8 mouse cellular contexts compared by ENCODE assay signal in genomic region chr4:116149812-116150155, GRCm38 (mm10). TPM values are rescaled to one million over a fixed set of nuclear protein-coding genes. Genes with fewer than 3 reads are reported as not detected.
DNase-seq lines count a peak whose midpoint lies in the region; ATAC-seq and TF ChIP-seq lines count a peak whose summit lies in the region.

No protein-coding gene starts in this region.

- peak overlapping the region; percentile 98 for H3K9ac ChIP-seq in heart, embryonic 13.5 days
- peak overlapping the region; percentile 98 for H3K9ac ChIP-seq in heart, embryonic 16.5 days (ENCODE audit: low read length)

- peaks cover 33% of the 10 kb centered on the region for H3K36me3 ChIP-seq in heart, embryonic 13.5 days
- H3K36me3 ChIP-seq in G1E (replicated peaks) (peaks cover 36% of the 10 kb centered on the region), macrophage (ENCODE audit: inconsistent target) (peaks cover 26% of the 10 kb centered on the region)
- H3K36me3 ChIP-seq in heart, embryonic 16.5 days (ENCODE audit: control insufficient read depth, insufficient read depth), result peaks cover 25% of the 10 kb centered on the region

- no peaks in the 10 kb centered on the region for H3K27me3 ChIP-seq in heart, embryonic 13.5 days (replicated peaks)
- H3K27me3 ChIP-seq in G1E (ENCODE audit: insufficient read depth, low read length), result peaks cover 3% of the 10 kb centered on the region
- H3K27me3 ChIP-seq in heart, embryonic 16.5 days (ENCODE audit: control insufficient read depth, insufficient read depth, low read length), result no peaks in the 10 kb centered on the region

- H3K4me2 ChIP-seq in heart, embryonic 13.5 days, result peak overlapping the region; percentile 81
- peak overlapping the region; percentile 83 for H3K4me2 ChIP-seq in heart, embryonic 16.5 days (ENCODE audit: low read depth, low read length)

- DNase-seq in heart, postnatal 10 days, result no peak
- DNase-seq in G1E (ENCODE audit: low spot score), result no peak
- no peak for DNase-seq in adrenal gland, postnatal 25 days
- no peak for DNase-seq in cerebellum, postnatal 25 days
- no peak for DNase-seq in spleen, adult 18-20 months

- peaks cover 7% of the 10 kb centered on the region; the same call in 1 of the 2 replicates for H3K79me2 ChIP-seq in macrophage (ENCODE audit: inconsistent target)

- H3K27ac ChIP-seq in heart, embryonic 13.5 days (replicated peaks), result peak overlapping the region; percentile 91
- peak overlapping the region; percentile 91 for H3K27ac ChIP-seq in heart, embryonic 16.5 days (ENCODE audit: low read length)
- H3K27ac ChIP-seq in macrophage, result peak overlapping the region; percentile 46

- no peak for TF ChIP-seq CTCF in G1E (IDR thresholded peaks at IDR 0.05; ENCODE audit: low read depth, low read length)

- 20% methylated on average over 6 of the region's 6 CpGs for WGBS in heart, embryonic 13.5 days
- WGBS in heart, embryonic 16.5 days, result 25% methylated on average over 6 of the region's 6 CpGs
- 40% methylated on average over 6 of the region's 6 CpGs for WGBS in macrophage (ENCODE audit: missing documents)

- H3K9me3 ChIP-seq in heart, embryonic 13.5 days, result no peaks in the 10 kb centered on the region
- peaks cover 5% of the 10 kb centered on the region for H3K9me3 ChIP-seq in G1E (replicated peaks)
- H3K9me3 ChIP-seq in heart, embryonic 16.5 days (replicated peaks; ENCODE audit: control insufficient read depth, low read length), result 0 out of 2 replicates have a peak, but pooled peaks cover 2% of the 10 kb centered on the region

- H3K4me1 ChIP-seq in heart, embryonic 13.5 days, result peaks cover 21% of the 10 kb centered on the region
- H3K4me1 ChIP-seq in G1E (ENCODE audit: insufficient read depth, low read depth, low read length), result peaks cover 36% of the 10 kb centered on the region
- peaks cover 17% of the 10 kb centered on the region for H3K4me1 ChIP-seq in heart, embryonic 16.5 days (ENCODE audit: control insufficient read depth, insufficient read depth, low read length)

- no peak for ATAC-seq in heart, embryonic 13.5 days (ENCODE audit: extremely low read depth, insufficient number of reproducible peaks, low FRiP score, low TSS enrichment)
- ATAC-seq in G1E (ENCODE audit: extremely low read depth, insufficient number of reproducible peaks, low FRiP score, poor library complexity, severe bottlenecking), result no peak; the same call in 1 of the 2 replicates
- no peak for ATAC-seq in heart, embryonic 16.5 days (replicated peaks; ENCODE audit: extremely low read depth, insufficient read depth, low FRiP score)

- peak overlapping the region; percentile 86 for H3K4me3 ChIP-seq in heart, embryonic 13.5 days
- H3K4me3 ChIP-seq in G1E (ENCODE audit: low read depth, low read length), result peak overlapping the region; percentile 85
- peak overlapping the region; percentile 91 for H3K4me3 ChIP-seq in heart, embryonic 16.5 days (ENCODE audit: low read length)
- peak overlapping the region; percentile 47 for H3K4me3 ChIP-seq in macrophage (ENCODE audit: inconsistent target)

- intact Hi-C loops in heart, postnatal 10 days (cut with DNase I), result no loop called here

RNA-seq across cellular contexts. Expression of gene Lurap1, which starts 1.4 kb away (rescaled TPM):
- polyA plus RNA-seq in heart, embryonic 13.5 days (2015; fragmentation: Nextera tagmentation; extraction: Ambion mirVana), result 1.8 and 2.1 TPM in 2 replicates
- 1 to 10 TPM; 4.6 to 5.1 TPM for total RNA-seq in heart, postnatal 10 days (2021)
- 0.10 and 0.15 TPM in 2 replicates for total RNA-seq in G1E (2014; fragmentation: Nextera tagmentation)
- 0.33 and 0.41 TPM in 2 replicates for total RNA-seq in G1E (2017)
- polyA plus RNA-seq in G1E (2012), result 0.01 TPM in 1 of 2 replicates, not detected in the other
- 2.3 and 2.9 TPM in 2 replicates for polyA plus RNA-seq in heart, embryonic 16.5 days (2015; fragmentation: Nextera tagmentation; extraction: Ambion mirVana)
- total RNA-seq in macrophage (2018; cell fraction: chromatin; rRNA removed), result under 1 TPM in 17 of 26 experiments, not detected in 9; 0.12 to 0.67 (median 0.18) TPM
- under 1 TPM in 19 of 26 experiments, not detected in 7; 0.03 to 0.24 (median 0.09) TPM for total RNA-seq in macrophage (2018; cell fraction: cytosol; rRNA removed)
- under 1 TPM in 18 of 26 experiments, not detected in 8; 0.06 to 0.99 (median 0.16) TPM for total RNA-seq in macrophage (2018; cell fraction: nucleus; rRNA removed)
- polyA plus RNA-seq in macrophage (2018), result 0.09 to 0.10 TPM in 2 of 3 replicates, not detected in the other
- total RNA-seq in adrenal gland, postnatal 25 days (2021), result 7.6 and 8.2 TPM in 2 replicates

RNA-seq across cellular contexts. Expression of gene Tspan1, which starts 17.6 kb away (rescaled TPM):
- 0.22 and 0.45 TPM in 2 replicates for polyA plus RNA-seq in heart, embryonic 13.5 days (2015; fragmentation: Nextera tagmentation; extraction: Ambion mirVana)
- under 1 TPM in 1 of 2 experiments, not detected in 1; 0.14 TPM for total RNA-seq in heart, postnatal 10 days (2021)
- total RNA-seq in G1E (2014; fragmentation: Nextera tagmentation), result not detected in 2 replicates
- total RNA-seq in G1E (2017), result 0.05 and 0.06 TPM in 2 replicates
- polyA plus RNA-seq in G1E (2012), result not detected in 2 replicates
- polyA plus RNA-seq in heart, embryonic 16.5 days (2015; fragmentation: Nextera tagmentation; extraction: Ambion mirVana), result 1.9 and 3.2 TPM in 2 replicates
- not detected for total RNA-seq in macrophage (2018; cell fraction: chromatin; rRNA removed)
- total RNA-seq in macrophage (2018; cell fraction: cytosol; rRNA removed), result not detected
- total RNA-seq in macrophage (2018; cell fraction: nucleus; rRNA removed), result not detected
- not detected in 3 replicates for polyA plus RNA-seq in macrophage (2018)
- total RNA-seq in adrenal gland, postnatal 25 days (2021), result not detected in 2 replicates

RNA-seq across cellular contexts. Expression of gene 1700042G07Rik, which starts 23.4 kb away (rescaled TPM):
- polyA plus RNA-seq in heart, embryonic 13.5 days (2015; fragmentation: Nextera tagmentation; extraction: Ambion mirVana), result not detected in 2 replicates
- not detected for total RNA-seq in heart, postnatal 10 days (2021)
- total RNA-seq in G1E (2014; fragmentation: Nextera tagmentation) (not detected in 2 replicates), G1E (2017) (not detected in 2 replicates)
- polyA plus RNA-seq in G1E (2012) (not detected in 2 replicates), macrophage (2018) (not detected in 3 replicates)
- polyA plus RNA-seq in heart, embryonic 16.5 days (2015; fragmentation: Nextera tagmentation; extraction: Ambion mirVana), result not detected in 2 replicates
- not detected for total RNA-seq in macrophage (2018; cell fraction: chromatin; rRNA removed)
- not detected for total RNA-seq in macrophage (2018; cell fraction: cytosol; rRNA removed)
- total RNA-seq in macrophage (2018; cell fraction: nucleus; rRNA removed), result not detected
- not detected in 2 replicates for total RNA-seq in adrenal gland, postnatal 25 days (2021)

RNA-seq across cellular contexts. Expression of gene Gm49337, which starts 23.4 kb away (rescaled TPM):
- polyA plus RNA-seq in heart, embryonic 13.5 days (2015; fragmentation: Nextera tagmentation; extraction: Ambion mirVana), result not detected in 2 replicates
- under 1 TPM in 1 of 2 experiments, not detected in 1; 0.96 TPM for total RNA-seq in heart, postnatal 10 days (2021)
- total RNA-seq in G1E (2014; fragmentation: Nextera tagmentation) (0.97 TPM in 1 of 2 replicates, not detected in the other), G1E (2017) (not detected in 2 replicates)
- polyA plus RNA-seq in G1E (2012) (not detected in 2 replicates), macrophage (2018) (not detected in 3 replicates)
- not detected in 2 replicates for polyA plus RNA-seq in heart, embryonic 16.5 days (2015; fragmentation: Nextera tagmentation; extraction: Ambion mirVana)
- 1 to 10 TPM in 2 of 26 experiments, under 1 TPM in 1, not detected in 23; 0.61 to 1.1 (median 1.1) TPM for total RNA-seq in macrophage (2018; cell fraction: chromatin; rRNA removed)
- not detected for total RNA-seq in macrophage (2018; cell fraction: cytosol; rRNA removed)
- total RNA-seq in macrophage (2018; cell fraction: nucleus; rRNA removed), result not detected
- total RNA-seq in adrenal gland, postnatal 25 days (2021), result not detected in 2 replicates

RNA-seq across cellular contexts. Expression of gene Pomgnt1, which starts 26.1 kb away (rescaled TPM):
- 56.9 and 61.5 TPM in 2 replicates for polyA plus RNA-seq in heart, embryonic 13.5 days (2015; fragmentation: Nextera tagmentation; extraction: Ambion mirVana)
- total RNA-seq in heart, postnatal 10 days (2021), result 10 to 100 TPM; 78.4 to 81.9 TPM
- total RNA-seq in G1E (2014; fragmentation: Nextera tagmentation), result 35.2 and 40.5 TPM in 2 replicates
- total RNA-seq in G1E (2017), result 37.2 and 47.0 TPM in 2 replicates
- polyA plus RNA-seq in G1E (2012), result 5.5 and 6.2 TPM in 2 replicates
- polyA plus RNA-seq in heart, embryonic 16.5 days (2015; fragmentation: Nextera tagmentation; extraction: Ambion mirVana), result 60.2 and 68.8 TPM in 2 replicates
- 100 to 1,000 TPM in 1 of 26 experiments, 10 to 100 TPM in 25; 28.5 to 142 (median 57.1) TPM for total RNA-seq in macrophage (2018; cell fraction: chromatin; rRNA removed)
- 10 to 100 TPM; 12.4 to 24.5 (median 19.5) TPM for total RNA-seq in macrophage (2018; cell fraction: cytosol; rRNA removed)
- 10 to 100 TPM; 20.0 to 68.1 (median 34.1) TPM for total RNA-seq in macrophage (2018; cell fraction: nucleus; rRNA removed)
- polyA plus RNA-seq in macrophage (2018), result 16.6 to 29.9 TPM (median 17.1 TPM) in 3 replicates
- total RNA-seq in adrenal gland, postnatal 25 days (2021), result 64.0 and 65.8 TPM in 2 replicates
